Mouse (Mus musculus): ENCODE measurements around the gene Maml3. TPM values are rescaled to one million over a fixed set of nuclear protein-coding genes. Genes with fewer than 3 reads are reported as not detected.
A peak's percentile ranks its signal among the peaks of the same experiment; 100 is the strongest.

Gene Maml3
- polyA plus RNA-seq (2015; fragmentation: Nextera tagmentation; extraction: Ambion mirVana) = 5.2 and 6.2 TPM in 2 replicates

DNA sequence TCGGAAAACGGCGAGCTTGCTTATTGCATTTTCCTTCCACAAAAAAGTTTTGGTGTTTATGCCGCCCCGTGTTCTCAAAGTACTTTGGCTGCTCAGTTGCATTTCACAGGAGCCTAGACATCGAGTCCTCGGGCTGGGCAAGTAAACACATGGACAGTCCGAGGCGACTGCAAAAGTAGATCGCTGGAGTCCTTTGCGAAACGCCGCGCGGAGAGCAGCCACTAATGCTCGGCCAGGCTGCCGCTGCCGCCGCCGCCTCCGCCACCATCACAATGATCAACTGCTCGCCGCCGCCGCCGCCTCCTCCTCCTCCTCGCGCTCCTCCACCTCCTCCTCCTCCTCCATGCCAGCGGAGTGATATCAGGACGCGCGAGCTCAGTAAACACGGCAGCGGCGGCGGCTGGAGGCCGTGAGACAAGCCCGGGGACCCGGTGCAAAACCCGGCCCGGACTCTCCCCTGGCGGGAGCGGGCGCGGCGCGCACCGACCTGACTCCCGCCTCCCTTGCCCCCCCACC is at the start of gene Maml3:
Gene Maml3, minus strand, starts transcription at position 441 of the 516 bp plus-strand sequence.
- no peaks in the 10 kb centered on the region for H3K36me3 ChIP-seq (ENCODE audit: control insufficient read depth, insufficient read depth, low read length)
- peak within 1 kb of the TSS; percentile 97 for H3K27ac ChIP-seq (ENCODE audit: low read depth, low read length)
- ATAC-seq = peak; percentile 47
- H3K9me3 ChIP-seq (ENCODE audit: control insufficient read depth, low read length) = no peaks in the 10 kb centered on the region
- no peaks in the 10 kb centered on the region for H3K27me3 ChIP-seq (replicated peaks; ENCODE audit: control insufficient read depth, insufficient read depth, low read length)
- peaks cover 9% of the 10 kb centered on the region for H3K4me1 ChIP-seq (ENCODE audit: control insufficient read depth, insufficient read depth, low read depth, low read length)
- H3K4me3 ChIP-seq (ENCODE audit: low read length) = peak within 1 kb of the TSS; percentile 75
- H3K9ac ChIP-seq (ENCODE audit: low read depth, low read length) = peak within 1 kb of the TSS; percentile 70
- WGBS = 0% methylated on average over 42 of the region's 49 CpGs
- peak within 1 kb of the TSS; percentile 85 for H3K4me2 ChIP-seq (ENCODE audit: low read length)

DNA sequence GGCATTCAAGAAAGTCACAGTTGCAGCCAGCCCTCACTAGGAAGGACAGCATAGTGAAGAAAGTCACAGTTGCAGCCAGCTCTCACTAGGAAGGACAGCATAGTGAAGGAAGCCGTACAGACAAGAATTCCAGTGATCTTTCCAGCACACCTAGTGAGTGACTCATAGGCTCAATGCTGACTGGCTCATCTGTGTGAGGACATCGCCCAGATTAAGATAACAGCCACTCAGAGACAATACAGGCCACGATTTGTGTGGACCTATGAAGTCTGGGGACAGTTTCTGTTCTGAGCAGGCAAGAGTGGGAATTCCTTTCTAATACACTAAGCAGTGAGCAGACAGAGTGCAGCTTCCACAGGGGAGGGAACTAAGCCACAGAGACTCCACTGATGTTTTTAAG is 46.3 kb upstream of the Maml3 start:
- no peak overlapping the region for H3K27ac ChIP-seq (ENCODE audit: low read depth, low read length)
- no peaks in the 10 kb centered on the region for H3K36me3 ChIP-seq (ENCODE audit: control insufficient read depth, insufficient read depth, low read length)
- no peaks in the 10 kb centered on the region for H3K4me1 ChIP-seq (ENCODE audit: control insufficient read depth, insufficient read depth, low read depth, low read length)
- peaks cover 1% of the 10 kb centered on the region for H3K9me3 ChIP-seq (ENCODE audit: control insufficient read depth, low read length)
- H3K9ac ChIP-seq (ENCODE audit: low read depth, low read length) = no peak overlapping the region
- 74% methylated on average over 3 of the region's 3 CpGs for WGBS
- H3K4me3 ChIP-seq (ENCODE audit: low read length) = no peak overlapping the region
- H3K27me3 ChIP-seq (replicated peaks; ENCODE audit: control insufficient read depth, insufficient read depth, low read length) = no peaks in the 10 kb centered on the region
- H3K4me2 ChIP-seq (ENCODE audit: low read length) = no peak overlapping the region
- no peak for ATAC-seq

DNA sequence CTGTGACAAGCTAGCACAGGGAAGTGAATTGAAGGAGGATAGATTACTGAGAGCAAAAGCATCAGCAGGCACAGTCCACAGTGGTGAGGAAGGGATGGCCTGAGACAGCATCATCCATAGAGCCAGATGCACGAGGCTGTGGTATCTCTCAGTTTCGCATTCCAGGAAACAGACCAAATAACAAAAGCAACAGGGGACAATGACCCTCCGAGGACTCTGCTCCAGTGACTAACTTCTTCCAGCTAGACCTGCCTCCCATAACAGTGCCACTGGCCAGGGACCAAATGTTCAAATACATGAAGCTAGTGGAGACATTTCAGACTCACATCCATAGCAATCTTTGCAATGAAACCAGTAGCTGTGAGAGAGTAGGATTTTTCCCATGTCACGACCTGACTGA is 43.4 kb upstream of the Maml3 start:
- no peak overlapping the region for H3K27ac ChIP-seq (ENCODE audit: low read depth, low read length)
- no peaks in the 10 kb centered on the region for H3K36me3 ChIP-seq (ENCODE audit: control insufficient read depth, insufficient read depth, low read length)
- H3K9ac ChIP-seq (ENCODE audit: low read depth, low read length) = no peak overlapping the region
- no peaks in the 10 kb centered on the region for H3K27me3 ChIP-seq (replicated peaks; ENCODE audit: control insufficient read depth, insufficient read depth, low read length)
- H3K4me2 ChIP-seq (ENCODE audit: low read length) = no peak overlapping the region
- H3K4me1 ChIP-seq (ENCODE audit: control insufficient read depth, insufficient read depth, low read depth, low read length) = no peaks in the 10 kb centered on the region
- 49% methylated on average over 4 of the region's 4 CpGs for WGBS
- H3K4me3 ChIP-seq (ENCODE audit: low read length) = no peak overlapping the region
- no peaks in the 10 kb centered on the region for H3K9me3 ChIP-seq (ENCODE audit: control insufficient read depth, low read length)
- ATAC-seq = no peak

DNA sequence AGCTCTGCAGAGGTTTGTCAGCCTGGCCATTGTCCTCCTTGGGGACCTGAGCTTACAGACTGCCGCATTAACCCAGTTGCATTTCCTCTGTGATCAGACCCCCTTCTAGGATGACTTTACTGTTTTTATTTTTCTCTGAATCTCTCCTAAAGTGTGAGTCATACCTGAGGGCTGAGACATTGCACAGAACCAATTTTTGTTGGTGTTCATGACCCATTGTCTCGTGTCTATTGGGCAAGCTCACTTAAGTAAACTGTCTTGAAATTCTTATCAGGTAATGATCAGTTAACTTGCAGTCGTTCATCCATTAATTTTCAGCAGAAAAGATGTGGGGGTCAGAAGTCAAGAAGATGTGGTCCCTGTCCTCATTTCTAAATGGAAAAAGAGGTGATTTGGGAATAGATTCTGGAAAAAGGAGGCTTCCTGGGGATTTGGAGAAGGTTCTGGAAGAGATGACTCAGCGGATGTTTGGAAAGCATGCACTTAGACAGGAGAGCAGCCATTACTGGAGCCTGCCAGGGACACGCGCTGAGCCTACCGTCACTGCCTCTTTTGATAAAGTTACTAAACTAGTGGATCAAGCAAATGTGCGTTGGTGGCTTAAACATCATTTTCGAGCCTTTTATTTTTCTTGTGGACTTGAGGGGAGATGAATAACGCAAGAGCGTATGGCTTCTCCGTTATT is 40.0 kb upstream of the Maml3 start:
- ATAC-seq = no peak
- Histone ChIP-seq H3K4me1 (ENCODE audit: control insufficient read depth, insufficient read depth, low read depth, low read length) (no peaks in the 10 kb centered on the region), H3K36me3 (ENCODE audit: control insufficient read depth, insufficient read depth, low read length) (no peaks in the 10 kb centered on the region), H3K4me2 (ENCODE audit: low read length) (no peak overlapping the region), H3K9me3 (ENCODE audit: control insufficient read depth, low read length) (no peaks in the 10 kb centered on the region), H3K27ac (ENCODE audit: low read depth, low read length) (no peak overlapping the region), H3K27me3 (replicated peaks; ENCODE audit: control insufficient read depth, insufficient read depth, low read length) (no peaks in the 10 kb centered on the region), H3K4me3 (ENCODE audit: low read length) (no peak overlapping the region), H3K9ac (ENCODE audit: low read depth, low read length) (no peak overlapping the region)
- WGBS = 90% methylated on average over 12 of the region's 12 CpGs

DNA sequence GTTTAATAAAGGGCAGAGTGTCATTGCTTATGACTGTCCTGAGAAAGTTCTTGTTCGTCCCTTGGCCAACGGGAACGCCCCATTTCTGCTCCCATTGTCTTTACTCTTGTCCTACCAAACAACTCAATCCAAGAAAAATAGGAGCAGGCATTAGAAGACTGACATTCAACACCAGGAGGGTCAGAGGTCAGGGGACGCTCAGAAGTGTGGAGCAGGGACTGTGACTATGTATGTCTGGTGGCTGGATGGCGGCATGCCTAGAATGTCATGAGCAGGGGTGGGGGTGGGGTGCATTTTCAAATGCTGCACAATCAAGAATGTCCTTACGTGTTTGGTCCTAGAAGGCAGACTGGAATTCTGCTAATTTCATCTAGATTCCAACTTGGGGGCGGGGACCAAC is 38.1 kb upstream of the Maml3 start:
- H3K9ac ChIP-seq (ENCODE audit: low read depth, low read length) = no peak overlapping the region
- H3K4me1 ChIP-seq (ENCODE audit: control insufficient read depth, insufficient read depth, low read depth, low read length) = no peaks in the 10 kb centered on the region
- WGBS = 64% methylated on average over 7 of the region's 7 CpGs
- no peak overlapping the region for H3K4me2 ChIP-seq (ENCODE audit: low read length)
- H3K27me3 ChIP-seq (replicated peaks; ENCODE audit: control insufficient read depth, insufficient read depth, low read length) = no peaks in the 10 kb centered on the region
- no peak for ATAC-seq
- no peak overlapping the region for H3K4me3 ChIP-seq (ENCODE audit: low read length)
- H3K9me3 ChIP-seq (ENCODE audit: control insufficient read depth, low read length) = no peaks in the 10 kb centered on the region
- no peaks in the 10 kb centered on the region for H3K36me3 ChIP-seq (ENCODE audit: control insufficient read depth, insufficient read depth, low read length)
- H3K27ac ChIP-seq (ENCODE audit: low read depth, low read length) = no peak overlapping the region

DNA sequence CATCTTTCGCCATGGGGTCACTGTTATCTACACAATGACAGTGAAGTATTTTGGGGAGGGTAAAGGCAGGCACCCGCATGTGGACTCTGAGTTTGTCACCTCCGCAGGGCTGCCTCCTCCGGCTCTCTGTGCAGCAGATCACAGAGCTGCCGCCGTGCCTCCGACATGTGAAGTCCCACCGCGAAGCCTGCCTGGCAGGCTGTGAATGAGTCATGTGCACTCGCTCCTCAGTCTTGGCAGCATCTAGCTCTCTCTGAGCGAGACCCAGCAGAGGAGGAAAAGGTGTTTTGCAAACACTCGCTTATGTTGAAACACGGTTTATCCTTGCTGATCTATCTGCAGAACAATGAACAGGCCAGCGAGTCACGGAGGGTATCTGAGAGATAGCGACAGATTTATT is 35.3 kb upstream of the Maml3 start:
- Histone ChIP-seq H3K27ac (ENCODE audit: low read depth, low read length) (no peak overlapping the region), H3K27me3 (replicated peaks; ENCODE audit: control insufficient read depth, insufficient read depth, low read length) (no peaks in the 10 kb centered on the region), H3K9me3 (ENCODE audit: control insufficient read depth, low read length) (no peaks in the 10 kb centered on the region), H3K9ac (ENCODE audit: low read depth, low read length) (no peak overlapping the region), H3K36me3 (ENCODE audit: control insufficient read depth, insufficient read depth, low read length) (no peaks in the 10 kb centered on the region), H3K4me2 (ENCODE audit: low read length) (no peak overlapping the region), H3K4me3 (ENCODE audit: low read length) (no peak overlapping the region), H3K4me1 (ENCODE audit: control insufficient read depth, insufficient read depth, low read depth, low read length) (no peaks in the 10 kb centered on the region)
- WGBS = 71% methylated on average over 16 of the region's 16 CpGs
- ATAC-seq = no peak; the same call in 1 of the 2 replicates

DNA sequence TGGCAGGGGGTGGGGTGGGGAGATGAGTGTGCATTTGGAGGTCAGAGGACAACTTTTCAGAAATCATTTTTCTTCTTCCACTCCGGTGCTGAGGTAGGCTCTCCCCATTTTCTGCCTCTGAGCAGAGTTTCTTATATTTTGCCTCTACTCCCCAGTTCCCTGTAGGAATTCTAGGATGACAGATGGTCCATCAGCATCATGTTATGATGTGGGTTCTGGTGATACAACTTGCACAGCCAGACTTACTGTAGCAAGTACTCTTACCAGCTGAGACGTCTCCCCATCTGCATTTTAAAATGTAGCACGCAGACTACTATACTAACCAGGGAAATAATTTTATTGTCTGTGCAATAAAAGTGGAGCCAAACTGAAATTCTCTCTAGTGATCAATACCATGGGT is 20.5 kb upstream of the Maml3 start:
- WGBS = 74% methylated on average over 3 of the region's 3 CpGs
- H3K4me1 ChIP-seq (ENCODE audit: control insufficient read depth, insufficient read depth, low read depth, low read length) = no peaks in the 10 kb centered on the region
- no peaks in the 10 kb centered on the region for H3K36me3 ChIP-seq (ENCODE audit: control insufficient read depth, insufficient read depth, low read length)
- H3K27ac ChIP-seq (ENCODE audit: low read depth, low read length) = no peak overlapping the region
- no peak overlapping the region for H3K4me3 ChIP-seq (ENCODE audit: low read length)
- ATAC-seq = no peak
- H3K27me3 ChIP-seq (replicated peaks; ENCODE audit: control insufficient read depth, insufficient read depth, low read length) = no peaks in the 10 kb centered on the region
- no peak overlapping the region for H3K9ac ChIP-seq (ENCODE audit: low read depth, low read length)
- H3K9me3 ChIP-seq (ENCODE audit: control insufficient read depth, low read length) = no peaks in the 10 kb centered on the region
- H3K4me2 ChIP-seq (ENCODE audit: low read length) = no peak overlapping the region

DNA sequence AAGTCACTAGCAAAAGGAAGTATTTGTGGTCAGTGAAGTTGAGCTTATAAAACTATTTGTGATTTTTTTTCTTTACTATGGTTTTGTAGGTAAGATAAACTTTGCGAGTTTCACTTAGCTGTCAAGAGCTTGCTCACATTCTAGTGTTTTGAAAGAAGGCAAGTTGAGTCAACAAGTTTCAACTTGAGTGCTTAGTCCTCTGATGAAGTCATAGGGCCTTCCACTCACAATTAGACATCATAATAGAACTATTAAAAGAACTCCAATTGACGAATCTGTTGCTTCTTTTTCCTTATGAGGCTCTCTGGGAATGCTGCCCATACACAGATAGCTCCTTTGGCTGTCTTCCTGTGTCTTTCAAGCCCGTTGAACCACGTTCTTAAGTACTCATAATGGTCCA is 16.0 kb upstream of the Maml3 start:
- Histone ChIP-seq H3K27ac (ENCODE audit: low read depth, low read length) (no peak overlapping the region), H3K36me3 (ENCODE audit: control insufficient read depth, insufficient read depth, low read length) (no peaks in the 10 kb centered on the region), H3K4me2 (ENCODE audit: low read length) (no peak overlapping the region), H3K9me3 (ENCODE audit: control insufficient read depth, low read length) (no peaks in the 10 kb centered on the region), H3K4me3 (ENCODE audit: low read length) (no peak overlapping the region), H3K27me3 (replicated peaks; ENCODE audit: control insufficient read depth, insufficient read depth, low read length) (no peaks in the 10 kb centered on the region), H3K9ac (ENCODE audit: low read depth, low read length) (no peak overlapping the region), H3K4me1 (ENCODE audit: control insufficient read depth, insufficient read depth, low read depth, low read length) (no peaks in the 10 kb centered on the region)
- ATAC-seq = no peak
- 69% methylated on average over 4 of the region's 4 CpGs for WGBS

DNA sequence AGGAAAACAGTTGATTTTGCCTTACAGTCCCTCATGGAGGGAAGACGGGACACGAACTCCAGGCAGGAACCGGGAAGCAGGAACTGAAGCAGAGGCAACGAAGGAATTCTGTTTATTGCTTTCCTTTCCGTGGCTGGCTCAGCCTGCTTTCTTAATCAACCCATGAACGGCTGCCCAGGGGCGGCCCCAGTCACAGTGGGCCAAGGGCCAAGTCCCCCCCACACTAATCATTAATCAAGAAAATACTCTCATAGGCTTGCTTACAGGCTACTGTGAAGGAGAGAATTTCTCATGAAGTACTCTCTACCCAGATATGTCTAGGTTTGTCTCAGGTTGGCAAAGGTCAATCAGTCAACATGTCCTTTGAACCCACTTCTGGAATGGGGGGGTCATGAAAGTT is 14.3 kb upstream of the Maml3 start:
- H3K36me3 ChIP-seq (ENCODE audit: control insufficient read depth, insufficient read depth, low read length) = no peaks in the 10 kb centered on the region
- no peak overlapping the region for H3K4me3 ChIP-seq (ENCODE audit: low read length)
- H3K9ac ChIP-seq (ENCODE audit: low read depth, low read length) = no peak overlapping the region
- no peaks in the 10 kb centered on the region for H3K27me3 ChIP-seq (replicated peaks; ENCODE audit: control insufficient read depth, insufficient read depth, low read length)
- H3K9me3 ChIP-seq (ENCODE audit: control insufficient read depth, low read length) = no peaks in the 10 kb centered on the region
- H3K4me1 ChIP-seq (ENCODE audit: control insufficient read depth, insufficient read depth, low read depth, low read length) = no peaks in the 10 kb centered on the region; the same call in 1 of the 2 replicates
- WGBS = 86% methylated on average over 7 of the region's 7 CpGs
- no peak for ATAC-seq
- no peak overlapping the region for H3K27ac ChIP-seq (ENCODE audit: low read depth, low read length)
- no peak overlapping the region for H3K4me2 ChIP-seq (ENCODE audit: low read length)
